Mouse (Mus musculus) hindbrain, embryonic 10.5 days (tissue): Measurements from ENCODE around the gene Ralgapb. TPM values are rescaled to one million over a fixed set of nuclear protein-coding genes. Genes with fewer than 3 reads are reported as not detected.

Experiments used
- DNase-seq: peaks from one replicate; pipeline ENCODE4 v3.0.0-alpha.2; 2017; ENCODE audit warnings: low spot score
- H3K27ac ChIP-seq: fragments of 300-500 bp; sonication (generic); 2 replicates; pipeline ENCODE4 v1.5.1; 2016; ENCODE audit warnings: mild to moderate bottlenecking, moderate library complexity
- H3K27me3 ChIP-seq: fragments of 300-500 bp; sonication (generic); 2 replicates; pipeline ENCODE4 v1.6.1; 2016; ENCODE audit warnings: mild to moderate bottlenecking; ENCODE audit not compliant: poor library complexity, insufficient read depth, severe bottlenecking
- H3K36me3 ChIP-seq: fragments of 300-500 bp; sonication (generic); 2 replicates; pipeline ENCODE4 v1.6.1; 2016; ENCODE audit warnings: mild to moderate bottlenecking, moderate library complexity
- H3K4me1 ChIP-seq: fragments of 300-500 bp; sonication (generic); replicated peaks from 2 replicates; pipeline ENCODE4 v1.6.1; 2016; ENCODE audit warnings: mild to moderate bottlenecking
- H3K4me3 ChIP-seq: fragments of 300-500 bp; sonication (generic); 2 replicates; pipeline ENCODE4 v1.5.1; 2016; ENCODE audit warnings: mild to moderate bottlenecking, moderate library complexity
- H3K9me3 ChIP-seq: fragments of 300-500 bp; sonication (generic); 2 replicates; pipeline ENCODE4 v1.6.1; 2016; ENCODE audit warnings: mild to moderate bottlenecking, moderate library complexity
- WGBS: fragments of 180-500 bp; shearing (Covaris S2); methylation state at CpG from one replicate; pipeline ENCODE4 v1.1.7; 2016; 5-methylcytosine and 5-hydroxymethylcytosine counted together
- polyA plus RNA-seq: library from polyadenylated mRNA; unstranded; fragments of >200 nt; fragmentation: Nextera tagmentation; extraction: Ambion mirVana; gene quantifications from 2 replicates; pipeline ENCODE4 v1.2.1, GENCODE M21; 2016

Ralgapb gene
- polyA plus RNA-seq, 1 experiment from 2014 or later, result 12.8 TPM

- DNase-seq, result no peak
- peaks cover 16% of the 10 kb centered on the region for H3K36me3 ChIP-seq
- no peak overlapping the region for H3K4me3 ChIP-seq
- H3K27me3 ChIP-seq, result no peaks in the 10 kb centered on the region
- H3K9me3 ChIP-seq, result no peaks in the 10 kb centered on the region
- no peak overlapping the region for H3K27ac ChIP-seq
- H3K4me1 ChIP-seq, result no peaks in the 10 kb centered on the region
- 77% methylated on average over 4 of the region's 4 CpGs for WGBS
Observed at GRCm38 (mm10) chr2:158503671-158504070, 94.0 kb downstream of the Ralgapb start.

GRCm38 (mm10) chr2:158506475-158506874, 96.8 kb downstream of the Ralgapb start:
- Histone ChIP-seq H3K4me3 (no peak overlapping the region), H3K4me1 (no peaks in the 10 kb centered on the region), H3K27ac (no peak overlapping the region), H3K9me3 (no peaks in the 10 kb centered on the region), H3K27me3 (no peaks in the 10 kb centered on the region), H3K36me3 (no peaks in the 10 kb centered on the region)
- DNase-seq, result no peak
- WGBS, result 88% methylated on average over 5 of the region's 5 CpGs

- H3K27me3 ChIP-seq, result no peaks in the 10 kb centered on the region
- H3K4me1 ChIP-seq, result no peaks in the 10 kb centered on the region
- H3K36me3 ChIP-seq, result no peaks in the 10 kb centered on the region
- H3K27ac ChIP-seq, result no peak overlapping the region
- no peaks in the 10 kb centered on the region for H3K9me3 ChIP-seq
- WGBS, result 94% methylated on average over 10 of the region's 10 CpGs
- no peak overlapping the region for H3K4me3 ChIP-seq
- DNase-seq, result no peak
Observed at GRCm38 (mm10) chr2:158507046-158507445, 97.4 kb downstream of the Ralgapb start.

- Histone ChIP-seq H3K27me3 (no peaks in the 10 kb centered on the region), H3K9me3 (no peaks in the 10 kb centered on the region), H3K4me3 (no peak overlapping the region), H3K4me1 (no peaks in the 10 kb centered on the region), H3K27ac (no peak overlapping the region), H3K36me3 (no peaks in the 10 kb centered on the region)
- DNase-seq, result no peak
- 93% methylated on average over 6 of the region's 6 CpGs for WGBS
Observed at GRCm38 (mm10) chr2:158510665-158511064, 101.0 kb downstream of the Ralgapb start.

GRCm38 (mm10) chr2:158512528-158512927, 102.9 kb downstream of the Ralgapb start, which contains the start of gene Arhgap40:
Gene Arhgap40 (plus strand): TSS chr2:158512796.
- no peaks in the 10 kb centered on the region for H3K27me3 ChIP-seq
- H3K4me1 ChIP-seq, result no peaks in the 10 kb centered on the region
- no peak for DNase-seq
- no peak within 1 kb of the TSS for H3K27ac ChIP-seq
- no peak within 1 kb of the TSS for H3K4me3 ChIP-seq
- no peaks in the 10 kb centered on the region for H3K9me3 ChIP-seq
- H3K36me3 ChIP-seq, result no peaks in the 10 kb centered on the region
- 85% methylated on average over 10 of the region's 10 CpGs for WGBS

GRCm38 (mm10) chr2:158513821-158514336, 104.2 kb downstream of the Ralgapb start:
- Histone ChIP-seq H3K27ac (no peak overlapping the region), H3K4me3 (no peak overlapping the region), H3K9me3 (no peaks in the 10 kb centered on the region), H3K4me1 (no peaks in the 10 kb centered on the region), H3K36me3 (no peaks in the 10 kb centered on the region), H3K27me3 (no peaks in the 10 kb centered on the region)
- WGBS, result 86% methylated on average over 12 of the region's 12 CpGs
- no peak for DNase-seq

- no peaks in the 10 kb centered on the region for H3K36me3 ChIP-seq
Observed at GRCm38 (mm10) chr2:158518583-158518982, 108.9 kb downstream of the Ralgapb start.

GRCm38 (mm10) chr2:158519071-158519470, 109.4 kb downstream of the Ralgapb start:
- DNase-seq, result no peak
- Histone ChIP-seq H3K4me3 (no peak overlapping the region), H3K27ac (no peak overlapping the region), H3K4me1 (no peaks in the 10 kb centered on the region), H3K36me3 (no peaks in the 10 kb centered on the region), H3K9me3 (0 out of 2 replicates have a peak, but pooled peaks cover 3% of the 10 kb centered on the region), H3K27me3 (no peaks in the 10 kb centered on the region)
- WGBS, result 83% methylated on average over 11 of the region's 11 CpGs

More at GRCm38 (mm10) chr2:158518583-158518982, 108.9 kb downstream of the Ralgapb start:
- no peak for DNase-seq
- H3K9me3 ChIP-seq, result 0 out of 2 replicates have a peak, but pooled peaks cover 3% of the 10 kb centered on the region
- no peak overlapping the region for H3K4me3 ChIP-seq
- no peaks in the 10 kb centered on the region for H3K27me3 ChIP-seq
- WGBS, result 77% methylated on average over 6 of the region's 6 CpGs
- no peak overlapping the region for H3K27ac ChIP-seq
- no peaks in the 10 kb centered on the region for H3K4me1 ChIP-seq

GRCm38 (mm10) chr2:158519800-158520199, 110.2 kb downstream of the Ralgapb start:
- Histone ChIP-seq H3K4me3 (no peak overlapping the region), H3K9me3 (0 out of 2 replicates have a peak, but pooled peaks cover 3% of the 10 kb centered on the region), H3K27me3 (no peaks in the 10 kb centered on the region), H3K36me3 (no peaks in the 10 kb centered on the region), H3K27ac (no peak overlapping the region), H3K4me1 (no peaks in the 10 kb centered on the region)
- WGBS, result 75% methylated on average over 6 of the region's 6 CpGs
- no peak for DNase-seq

- Histone ChIP-seq H3K4me1 (no peaks in the 10 kb centered on the region), H3K4me3 (no peak overlapping the region), H3K36me3 (no peaks in the 10 kb centered on the region), H3K27me3 (no peaks in the 10 kb centered on the region), H3K9me3 (0 out of 2 replicates have a peak, but pooled peaks cover 3% of the 10 kb centered on the region), H3K27ac (no peak overlapping the region)
- WGBS, result 84% methylated on average over 8 of the region's 8 CpGs
- no peak for DNase-seq
Observed at GRCm38 (mm10) chr2:158523060-158523459, 113.4 kb downstream of the Ralgapb start.

GRCm38 (mm10) chr2:158524129-158524860, 114.6 kb downstream of the Ralgapb start:
- WGBS, result 84% methylated on average over 16 of the region's 16 CpGs
- no peaks in the 10 kb centered on the region for H3K4me1 ChIP-seq
- H3K4me3 ChIP-seq, result no peak overlapping the region
- H3K9me3 ChIP-seq, result 0 out of 2 replicates have a peak, but pooled peaks cover 3% of the 10 kb centered on the region
- H3K27ac ChIP-seq, result no peak overlapping the region
- no peak for DNase-seq
- H3K27me3 ChIP-seq, result no peaks in the 10 kb centered on the region
- no peaks in the 10 kb centered on the region for H3K36me3 ChIP-seq

GRCm38 (mm10) chr2:158534090-158534489, 124.4 kb downstream of the Ralgapb start:
- Histone ChIP-seq H3K27ac (no peak overlapping the region), H3K27me3 (no peaks in the 10 kb centered on the region), H3K4me1 (peaks cover 3% of the 10 kb centered on the region; the same call in 1 of the 2 replicates), H3K36me3 (no peaks in the 10 kb centered on the region), H3K4me3 (no peak overlapping the region), H3K9me3 (0 out of 2 replicates have a peak, but pooled peaks cover 3% of the 10 kb centered on the region)
- 4% methylated on average over 4 of the region's 4 CpGs for WGBS
- peak; percentile 62 for DNase-seq

- Histone ChIP-seq H3K4me1 (peaks cover 7% of the 10 kb centered on the region; the same call in 1 of the 2 replicates), H3K36me3 (no peaks in the 10 kb centered on the region), H3K27ac (no peak overlapping the region), H3K4me3 (no peak overlapping the region), H3K27me3 (no peaks in the 10 kb centered on the region), H3K9me3 (0 out of 2 replicates have a peak, but pooled peaks cover 3% of the 10 kb centered on the region)
- no peak for DNase-seq
- WGBS, result 76% methylated on average over 8 of the region's 8 CpGs
Observed at GRCm38 (mm10) chr2:158534559-158534958, 124.9 kb downstream of the Ralgapb start.
